Mouse (Mus musculus) forebrain, embryonic 12.5 days (tissue): ENCODE measurements around the gene Cdh4. TPM values are rescaled to one million over a fixed set of nuclear protein-coding genes. Genes with fewer than 3 reads are reported as not detected.
A peak's percentile ranks its signal among the peaks of the same experiment; 100 is the strongest.

Experiments used
- ATAC-seq: fragments of 200-750 bp; cut with Nextera tagmentation; 2 replicates; pipeline ENCODE4 v1.8.0; 2017; ENCODE audit warnings: moderate TSS enrichment; ENCODE audit not compliant: low FRiP score
- H3K27ac ChIP-seq: fragments of 300-500 bp; sonication (generic); 2 replicates; pipeline ENCODE4 v1.5.1; 2016; ENCODE audit warnings: mild to moderate bottlenecking
- H3K27me3 ChIP-seq: fragments of 300-500 bp; sonication (generic); 2 replicates; pipeline ENCODE4 v1.6.1; 2016; ENCODE audit warnings: mild to moderate bottlenecking
- H3K36me3 ChIP-seq: fragments of 300-500 bp; sonication (generic); replicated peaks from 2 replicates; pipeline ENCODE4 v1.6.1; 2016; ENCODE audit warnings: mild to moderate bottlenecking
- H3K4me1 ChIP-seq: fragments of 300-500 bp; sonication (generic); 2 replicates; pipeline ENCODE4 v1.6.1; 2016
- H3K4me2 ChIP-seq: fragments of 300-500 bp; sonication (generic); 2 replicates; pipeline ENCODE4 v1.6.1; 2016; ENCODE audit warnings: mild to moderate bottlenecking, moderate library complexity
- H3K4me3 ChIP-seq: fragments of 300-500 bp; sonication (generic); replicated peaks from 2 replicates; pipeline ENCODE4 v1.5.1; 2016; ENCODE audit warnings: mild to moderate bottlenecking
- H3K9ac ChIP-seq: fragments of 300-500 bp; sonication (generic); 2 replicates; pipeline ENCODE4 v1.6.1; 2016; ENCODE audit warnings: mild to moderate bottlenecking
- H3K9me3 ChIP-seq: fragments of 300-500 bp; sonication (generic); 2 replicates; pipeline ENCODE4 v1.6.1; 2016
- WGBS: fragments of 180-500 bp; shearing (Covaris S2); methylation state at CpG from one replicate; pipeline ENCODE4 v1.1.7; 2016; 5-methylcytosine and 5-hydroxymethylcytosine counted together
- polyA plus RNA-seq: library from polyadenylated mRNA; unstranded; fragments of >200 nt; fragmentation: Nextera tagmentation; extraction: Ambion mirVana; gene quantifications from 2 replicates; pipeline ENCODE4 v1.2.1, GENCODE M21; 2016

Gene Cdh4
- polyA plus RNA-seq, 1 experiment from 2014 or later = 30.7 TPM

- 38% methylated on average over 5 of the region's 5 CpGs for WGBS
- peak overlapping the region; percentile 26; the same call in 1 of the 2 replicates for H3K27ac ChIP-seq
- peaks cover 73% of the 10 kb centered on the region for H3K36me3 ChIP-seq
Observed at GRCm38 (mm10) chr2:179916877-179917673, 474.8 kb downstream of the Cdh4 start.

GRCm38 (mm10) chr2:179920042-179920441, 477.8 kb downstream of the Cdh4 start:
- no peaks in the 10 kb centered on the region for H3K9me3 ChIP-seq
- H3K4me3 ChIP-seq = no peak overlapping the region
- H3K4me1 ChIP-seq = no peaks in the 10 kb centered on the region
- no peak overlapping the region for H3K27ac ChIP-seq
- H3K9ac ChIP-seq = no peak overlapping the region
- peaks cover 77% of the 10 kb centered on the region for H3K36me3 ChIP-seq
- 86% methylated on average over 4 of the region's 4 CpGs for WGBS
- H3K4me2 ChIP-seq = no peak overlapping the region
- ATAC-seq = no peak
- no peaks in the 10 kb centered on the region for H3K27me3 ChIP-seq

More at GRCm38 (mm10) chr2:179916877-179917673, 474.8 kb downstream of the Cdh4 start:
- peaks cover 9% of the 10 kb centered on the region; the same call in 1 of the 2 replicates for H3K4me1 ChIP-seq
- no peaks in the 10 kb centered on the region for H3K27me3 ChIP-seq
- H3K4me3 ChIP-seq = no peak overlapping the region
- no peak overlapping the region for H3K4me2 ChIP-seq
- peak; percentile 71 for ATAC-seq
- no peak overlapping the region for H3K9ac ChIP-seq
- H3K9me3 ChIP-seq = no peaks in the 10 kb centered on the region

- WGBS = 96% methylated on average over 8 of the region's 8 CpGs
- H3K9ac ChIP-seq = no peak overlapping the region
Observed at GRCm38 (mm10) chr2:179921021-179921653, 478.9 kb downstream of the Cdh4 start.

GRCm38 (mm10) chr2:179924038-179924437, 481.8 kb downstream of the Cdh4 start:
- no peak overlapping the region for H3K9ac ChIP-seq
- 91% methylated on average over 6 of the region's 6 CpGs for WGBS
- H3K27me3 ChIP-seq = no peaks in the 10 kb centered on the region
- H3K36me3 ChIP-seq = peaks cover 87% of the 10 kb centered on the region
- H3K4me2 ChIP-seq = no peak overlapping the region
- no peaks in the 10 kb centered on the region for H3K4me1 ChIP-seq
- no peak for ATAC-seq
- no peaks in the 10 kb centered on the region for H3K9me3 ChIP-seq
- no peak overlapping the region for H3K27ac ChIP-seq
- no peak overlapping the region for H3K4me3 ChIP-seq

More at GRCm38 (mm10) chr2:179921021-179921653, 478.9 kb downstream of the Cdh4 start:
- no peak overlapping the region for H3K4me2 ChIP-seq
- H3K9me3 ChIP-seq = no peaks in the 10 kb centered on the region
- peaks cover 83% of the 10 kb centered on the region for H3K36me3 ChIP-seq
- H3K4me1 ChIP-seq = no peaks in the 10 kb centered on the region
- no peak overlapping the region for H3K4me3 ChIP-seq
- ATAC-seq = no peak
- H3K27me3 ChIP-seq = no peaks in the 10 kb centered on the region
- no peak overlapping the region for H3K27ac ChIP-seq

- no peaks in the 10 kb centered on the region for H3K4me1 ChIP-seq
- no peak for ATAC-seq
- peaks cover 88% of the 10 kb centered on the region for H3K36me3 ChIP-seq
- 94% methylated on average over 13 of the region's 13 CpGs for WGBS
- no peak overlapping the region for H3K4me3 ChIP-seq
- H3K27me3 ChIP-seq = no peaks in the 10 kb centered on the region
- no peak overlapping the region for H3K9ac ChIP-seq
- H3K4me2 ChIP-seq = no peak overlapping the region
- no peak overlapping the region for H3K27ac ChIP-seq
- H3K9me3 ChIP-seq = no peaks in the 10 kb centered on the region
Observed at GRCm38 (mm10) chr2:179929166-179929565, 486.9 kb downstream of the Cdh4 start.

GRCm38 (mm10) chr2:179931741-179932140, 489.5 kb downstream of the Cdh4 start:
- no peak overlapping the region for H3K4me2 ChIP-seq
- H3K4me3 ChIP-seq = no peak overlapping the region
- no peaks in the 10 kb centered on the region for H3K4me1 ChIP-seq
- WGBS = 94% methylated on average over 16 of the region's 16 CpGs
- no peaks in the 10 kb centered on the region for H3K9me3 ChIP-seq
- ATAC-seq = 0 out of 2 replicates have a peak, but pooled peaks have one; percentile 23
- H3K9ac ChIP-seq = no peak overlapping the region
- H3K36me3 ChIP-seq = peaks cover 80% of the 10 kb centered on the region
- no peak overlapping the region for H3K27ac ChIP-seq
- H3K27me3 ChIP-seq = no peaks in the 10 kb centered on the region

- Histone ChIP-seq H3K4me3 (no peak overlapping the region), H3K27me3 (no peaks in the 10 kb centered on the region), H3K36me3 (peaks cover 63% of the 10 kb centered on the region), H3K4me2 (no peak overlapping the region), H3K9me3 (no peaks in the 10 kb centered on the region), H3K9ac (no peak overlapping the region), H3K27ac (no peak overlapping the region), H3K4me1 (0 out of 2 replicates have a peak, but pooled peaks cover 4% of the 10 kb centered on the region)
- 78% methylated on average over 3 of the region's 3 CpGs for WGBS
- no peak for ATAC-seq
Observed at GRCm38 (mm10) chr2:179934165-179934564, 491.9 kb downstream of the Cdh4 start.

GRCm38 (mm10) chr2:179937091-179937490, 494.9 kb downstream of the Cdh4 start:
- Histone ChIP-seq H3K27ac (no peak overlapping the region), H3K9ac (no peak overlapping the region), H3K9me3 (no peaks in the 10 kb centered on the region), H3K36me3 (peaks cover 34% of the 10 kb centered on the region), H3K27me3 (no peaks in the 10 kb centered on the region), H3K4me1 (peaks cover 9% of the 10 kb centered on the region; the same call in 1 of the 2 replicates), H3K4me3 (no peak overlapping the region), H3K4me2 (no peak overlapping the region)
- 88% methylated on average over 4 of the region's 4 CpGs for WGBS
- no peak for ATAC-seq

GRCm38 (mm10) chr2:179941696-179942095, 499.5 kb downstream of the Cdh4 start:
- WGBS = 97% methylated on average over 1 of the region's 1 CpGs
- no peak overlapping the region for H3K27ac ChIP-seq
- no peak for ATAC-seq

GRCm38 (mm10) chr2:179945051-179945450, 502.8 kb downstream of the Cdh4 start:
- H3K27ac ChIP-seq = no peak overlapping the region
- no peak for ATAC-seq

More at GRCm38 (mm10) chr2:179941696-179942095, 499.5 kb downstream of the Cdh4 start:
- Histone ChIP-seq H3K36me3 (no peaks in the 10 kb centered on the region), H3K4me2 (no peak overlapping the region), H3K4me3 (no peak overlapping the region), H3K9me3 (no peaks in the 10 kb centered on the region), H3K27me3 (no peaks in the 10 kb centered on the region), H3K4me1 (peaks cover 40% of the 10 kb centered on the region), H3K9ac (no peak overlapping the region)

GRCm38 (mm10) chr2:179946496-179946895, 504.3 kb downstream of the Cdh4 start:
- H3K36me3 ChIP-seq = no peaks in the 10 kb centered on the region
- peaks cover 48% of the 10 kb centered on the region for H3K4me1 ChIP-seq

More at GRCm38 (mm10) chr2:179945051-179945450, 502.8 kb downstream of the Cdh4 start:
- H3K27me3 ChIP-seq = no peaks in the 10 kb centered on the region
- H3K9me3 ChIP-seq = no peaks in the 10 kb centered on the region
- H3K9ac ChIP-seq = no peak overlapping the region
- 47% methylated on average over 4 of the region's 4 CpGs for WGBS
- no peaks in the 10 kb centered on the region for H3K36me3 ChIP-seq
- H3K4me3 ChIP-seq = no peak overlapping the region
- H3K4me1 ChIP-seq = peaks cover 52% of the 10 kb centered on the region
- no peak overlapping the region for H3K4me2 ChIP-seq

GRCm38 (mm10) chr2:179947607-179948006, 505.4 kb downstream of the Cdh4 start:
- ATAC-seq = no peak
- no peak overlapping the region for H3K4me2 ChIP-seq
- H3K9ac ChIP-seq = no peak overlapping the region
- H3K27ac ChIP-seq = no peak overlapping the region
- H3K4me3 ChIP-seq = no peak overlapping the region
- WGBS = 67% methylated on average over 5 of the region's 5 CpGs
- no peaks in the 10 kb centered on the region for H3K36me3 ChIP-seq
- H3K27me3 ChIP-seq = no peaks in the 10 kb centered on the region
- no peaks in the 10 kb centered on the region for H3K9me3 ChIP-seq
- peaks cover 55% of the 10 kb centered on the region for H3K4me1 ChIP-seq

More at GRCm38 (mm10) chr2:179946496-179946895, 504.3 kb downstream of the Cdh4 start:
- H3K9ac ChIP-seq = no peak overlapping the region
- ATAC-seq = no peak
- no peak overlapping the region for H3K4me3 ChIP-seq
- H3K27ac ChIP-seq = no peak overlapping the region
- no peaks in the 10 kb centered on the region for H3K27me3 ChIP-seq
- no peaks in the 10 kb centered on the region for H3K9me3 ChIP-seq
- H3K4me2 ChIP-seq = no peak overlapping the region
- 85% methylated on average over 6 of the region's 6 CpGs for WGBS
